Mouse (Mus musculus): ENCODE measurements around the gene Gm1604a. TPM values are rescaled to one million over a fixed set of nuclear protein-coding genes. Genes with fewer than 3 reads are reported as not detected.
"Not testable (repeated sequence)": the region's sequence is repeated elsewhere in the genome, so short reads cannot be mapped to it uniquely, and the experiment has no call there.

The Gm1604a gene
- not detected in 2 replicates for polyA plus RNA-seq (2015; fragmentation: Nextera tagmentation; extraction: Ambion mirVana)

DNA sequence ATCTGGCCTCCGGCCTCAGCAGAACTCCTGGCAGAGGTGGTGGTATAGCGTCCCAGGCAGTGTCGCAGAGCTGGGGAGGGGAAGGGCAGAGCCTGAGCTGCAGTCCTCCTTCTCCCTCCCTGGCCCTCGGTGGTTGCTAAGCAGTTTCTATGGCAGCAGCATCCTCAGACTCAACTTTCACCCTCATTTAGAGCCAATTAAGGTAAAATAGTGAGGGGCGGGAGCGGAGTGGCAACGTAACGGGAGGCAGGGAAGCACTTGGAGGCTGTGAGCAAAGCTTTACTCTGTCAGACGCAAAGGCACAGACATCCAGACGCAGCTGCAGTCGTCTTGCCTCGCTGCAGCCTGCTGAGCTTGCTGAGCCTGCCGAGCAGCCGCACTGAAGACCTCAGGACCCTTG lies at the start of gene Gm1604a:
Gene Gm1604a, plus strand, starts transcription at position 312 of the 400 bp plus-strand sequence.
- not testable (repeated sequence) for H3K9ac ChIP-seq; H3K4me2 ChIP-seq; H3K36me3 ChIP-seq; H3K27ac ChIP-seq; H3K4me1 ChIP-seq (replicated peaks); H3K27me3 ChIP-seq; H3K4me3 ChIP-seq; H3K9me3 ChIP-seq
- ATAC-seq (ENCODE audit: low FRiP score): peak; percentile 88
- WGBS: 0% methylated on average over 7 of the region's 14 CpGs

DNA sequence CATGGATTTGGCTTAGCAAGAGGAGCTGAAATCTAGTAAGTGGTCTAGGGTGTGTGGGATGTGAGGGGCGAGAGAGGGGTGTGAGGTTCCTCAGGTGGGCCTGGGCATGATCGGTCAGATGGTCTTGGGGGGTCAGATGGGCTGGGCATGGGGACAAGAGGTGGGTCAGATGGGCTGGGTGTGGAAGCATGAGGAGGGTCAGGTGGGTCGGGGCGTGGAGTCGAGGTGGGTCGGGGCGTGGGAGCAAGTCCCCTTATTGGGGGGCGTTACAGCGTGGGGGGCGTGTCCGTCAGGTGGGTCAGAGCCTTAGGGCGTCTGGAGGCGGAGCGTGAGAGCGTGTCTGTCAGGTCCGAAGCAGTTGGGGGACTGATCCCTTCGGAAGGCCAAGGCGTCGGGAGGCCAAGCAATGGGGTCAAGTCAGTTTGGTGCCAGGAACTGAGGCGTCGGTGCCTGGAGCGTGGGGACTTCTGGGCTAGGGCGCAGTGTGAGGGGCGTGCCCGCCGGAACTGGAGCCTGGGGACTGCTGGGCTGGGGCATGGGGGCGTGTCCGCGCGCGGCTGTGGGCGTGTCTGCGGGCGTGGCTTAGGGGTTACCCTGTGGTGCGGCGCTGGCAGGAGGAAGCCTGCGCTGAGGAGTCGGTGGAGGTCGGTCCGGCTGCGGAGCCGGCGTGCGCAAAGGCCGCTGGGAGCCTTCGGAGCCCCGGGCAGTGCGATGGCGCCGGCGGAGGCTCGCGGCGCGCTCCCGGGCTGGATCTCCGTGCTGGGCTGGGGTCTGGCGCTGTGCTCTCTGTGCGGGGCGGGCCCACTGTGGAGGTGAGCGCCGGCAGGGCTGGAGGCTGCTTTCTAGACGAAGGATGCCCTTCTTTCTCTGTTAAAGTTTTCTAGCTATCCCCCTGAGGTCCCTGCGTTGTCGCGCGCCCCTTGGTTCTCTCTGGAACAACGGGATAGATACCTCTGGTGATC lies 46.8 kb upstream of the Gm1604a start, which contains the start of gene Gm49721:
Gene Gm49721, plus strand, starts transcription at position 618 of the 962 bp plus-strand sequence.
- H3K9me3 ChIP-seq; H3K4me1 ChIP-seq (replicated peaks); H3K27me3 ChIP-seq; H3K27ac ChIP-seq; H3K36me3 ChIP-seq: not testable (repeated sequence)
- ATAC-seq (ENCODE audit: low FRiP score): peak; percentile 96
- H3K4me2 ChIP-seq: peak within 1 kb of the TSS; percentile 61
- WGBS: 2% methylated on average over 42 of the region's 68 CpGs
- H3K4me3 ChIP-seq: peak within 1 kb of the TSS; percentile 51
- peak within 1 kb of the TSS; percentile 74 for H3K9ac ChIP-seq

DNA sequence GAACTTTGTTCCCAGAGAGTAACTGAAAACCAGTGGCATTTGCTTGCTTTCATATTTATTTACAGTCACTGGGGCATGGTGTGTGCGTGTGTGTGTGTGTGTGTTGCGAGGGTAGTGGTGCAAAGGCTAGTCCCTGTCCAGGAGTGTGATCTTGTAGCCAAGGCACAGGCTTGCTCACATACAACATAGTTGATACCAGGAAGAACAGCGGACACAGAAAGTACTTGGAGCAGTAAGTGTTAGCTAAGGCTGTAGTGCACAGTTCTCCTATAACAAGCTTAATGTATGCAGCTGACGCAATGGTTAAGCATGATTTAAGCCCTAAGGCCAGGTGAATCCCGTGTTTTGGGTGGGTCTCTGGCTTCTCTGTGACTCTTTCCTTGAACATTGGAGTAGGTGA lies 46.0 kb upstream of the Gm1604a start:
- not testable (repeated sequence) for H3K27me3 ChIP-seq; H3K36me3 ChIP-seq; H3K4me1 ChIP-seq (replicated peaks); H3K9me3 ChIP-seq; H3K27ac ChIP-seq
- H3K4me2 ChIP-seq: peak overlapping the region; percentile 61
- peak overlapping the region; percentile 51 for H3K4me3 ChIP-seq
- peak overlapping the region; percentile 74; the same call in 1 of the 2 replicates for H3K9ac ChIP-seq
- peak; percentile 8; the same call in 1 of the 2 replicates for ATAC-seq (ENCODE audit: low FRiP score)
- 38% methylated on average over 5 of the region's 5 CpGs for WGBS

DNA sequence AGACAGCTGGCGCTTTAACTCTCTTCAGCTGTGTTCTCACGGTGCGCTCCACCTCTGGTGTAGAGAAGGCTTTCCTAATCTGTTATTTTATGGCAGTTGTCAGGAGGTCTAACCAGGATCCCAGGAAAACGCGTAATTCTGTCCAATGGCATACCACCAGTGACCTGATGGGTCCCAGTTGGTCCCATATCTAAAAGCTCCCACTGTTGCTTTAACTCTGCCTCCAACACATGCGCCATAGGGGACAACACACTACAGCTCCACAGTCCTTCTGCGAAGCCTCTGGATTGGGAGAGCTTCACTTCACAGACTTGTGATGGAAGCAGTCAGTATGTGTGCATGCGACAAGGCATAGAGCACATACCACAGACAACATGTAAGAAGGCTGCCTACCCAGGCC lies 45.2 kb upstream of the Gm1604a start:
- H3K27ac ChIP-seq; H3K27me3 ChIP-seq; H3K36me3 ChIP-seq; H3K4me2 ChIP-seq; ATAC-seq (ENCODE audit: low FRiP score); H3K4me3 ChIP-seq; H3K4me1 ChIP-seq (replicated peaks); H3K9ac ChIP-seq; H3K9me3 ChIP-seq: not testable (repeated sequence)
- WGBS: 98% methylated on average over 5 of the region's 8 CpGs

DNA sequence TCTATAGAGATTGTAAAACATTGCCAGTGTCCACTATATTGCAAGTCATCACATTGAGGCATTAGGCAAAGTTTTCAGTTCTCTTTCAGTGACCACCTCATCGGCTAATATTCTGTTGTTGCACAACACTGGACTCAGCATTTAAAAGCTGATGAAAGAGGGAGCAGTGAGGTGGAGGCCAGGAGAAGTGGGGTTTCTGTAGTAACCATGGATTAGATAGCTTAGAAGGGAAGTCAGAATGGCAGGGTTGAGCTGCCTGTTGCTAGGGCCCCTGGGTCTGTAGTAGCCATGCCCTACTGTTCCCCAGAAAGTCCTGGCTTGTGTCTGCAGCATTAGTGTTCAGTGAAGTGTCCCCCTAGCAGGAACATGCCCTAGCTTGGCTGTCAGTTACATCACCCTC lies 39.2 kb upstream of the Gm1604a start:
- not testable (repeated sequence) for ATAC-seq (ENCODE audit: low FRiP score); H3K4me2 ChIP-seq; H3K36me3 ChIP-seq; H3K27me3 ChIP-seq; H3K4me3 ChIP-seq; H3K9me3 ChIP-seq; H3K9ac ChIP-seq; H3K4me1 ChIP-seq (replicated peaks); H3K27ac ChIP-seq
- WGBS: 93% methylated on average over 1 of the region's 1 CpGs

DNA sequence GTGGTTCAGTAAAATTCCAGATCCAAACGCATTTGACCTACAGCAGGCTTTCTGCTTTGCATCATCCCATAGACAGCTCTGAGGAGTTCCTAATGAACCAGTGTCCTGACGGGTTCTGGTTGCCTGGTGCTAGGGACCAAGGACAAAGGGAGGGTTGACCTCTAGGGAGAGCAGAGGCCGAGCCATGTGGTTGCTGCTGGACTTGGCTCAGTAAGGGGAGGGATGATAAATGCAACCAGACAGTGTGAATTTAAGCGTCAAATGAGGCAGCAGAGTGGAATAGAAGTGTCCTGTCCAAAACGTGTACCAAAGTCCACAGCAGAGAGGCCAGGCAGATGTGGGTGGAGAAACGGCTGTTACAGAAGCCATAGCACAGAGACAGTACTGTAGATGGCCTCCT lies 29.9 kb upstream of the Gm1604a start:
- H3K36me3 ChIP-seq; H3K9me3 ChIP-seq; H3K27me3 ChIP-seq; H3K27ac ChIP-seq; H3K4me2 ChIP-seq; H3K4me3 ChIP-seq; H3K9ac ChIP-seq; ATAC-seq (ENCODE audit: low FRiP score); H3K4me1 ChIP-seq (replicated peaks): not testable (repeated sequence)
- no CpG with 5 or more reads among the region's 6 CpGs for WGBS

DNA sequence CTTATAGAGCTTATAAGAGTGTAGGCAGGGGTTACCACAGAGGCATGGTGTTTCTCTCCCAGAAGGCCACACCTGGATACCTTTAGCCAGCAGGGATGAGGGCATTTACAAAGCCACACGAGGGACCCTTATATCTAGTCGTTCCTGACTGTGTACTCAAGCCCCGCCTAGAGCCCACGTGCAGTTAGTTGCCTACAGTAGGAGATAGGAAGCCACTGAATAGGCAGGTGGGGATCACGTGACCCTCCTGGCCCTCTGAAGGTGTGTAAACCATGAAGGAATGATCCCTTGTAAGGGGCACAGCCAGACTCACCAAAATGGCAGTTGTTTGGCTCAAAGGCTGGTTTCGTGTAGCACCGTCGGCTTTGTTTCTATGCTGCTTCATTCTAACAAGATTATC lies 28.5 kb upstream of the Gm1604a start:
- not testable (repeated sequence) for H3K9me3 ChIP-seq; H3K4me2 ChIP-seq; H3K27ac ChIP-seq; H3K4me3 ChIP-seq; H3K4me1 ChIP-seq (replicated peaks); ATAC-seq (ENCODE audit: low FRiP score); H3K36me3 ChIP-seq; H3K27me3 ChIP-seq; H3K9ac ChIP-seq
- 90% methylated on average over 8 of the region's 8 CpGs for WGBS

DNA sequence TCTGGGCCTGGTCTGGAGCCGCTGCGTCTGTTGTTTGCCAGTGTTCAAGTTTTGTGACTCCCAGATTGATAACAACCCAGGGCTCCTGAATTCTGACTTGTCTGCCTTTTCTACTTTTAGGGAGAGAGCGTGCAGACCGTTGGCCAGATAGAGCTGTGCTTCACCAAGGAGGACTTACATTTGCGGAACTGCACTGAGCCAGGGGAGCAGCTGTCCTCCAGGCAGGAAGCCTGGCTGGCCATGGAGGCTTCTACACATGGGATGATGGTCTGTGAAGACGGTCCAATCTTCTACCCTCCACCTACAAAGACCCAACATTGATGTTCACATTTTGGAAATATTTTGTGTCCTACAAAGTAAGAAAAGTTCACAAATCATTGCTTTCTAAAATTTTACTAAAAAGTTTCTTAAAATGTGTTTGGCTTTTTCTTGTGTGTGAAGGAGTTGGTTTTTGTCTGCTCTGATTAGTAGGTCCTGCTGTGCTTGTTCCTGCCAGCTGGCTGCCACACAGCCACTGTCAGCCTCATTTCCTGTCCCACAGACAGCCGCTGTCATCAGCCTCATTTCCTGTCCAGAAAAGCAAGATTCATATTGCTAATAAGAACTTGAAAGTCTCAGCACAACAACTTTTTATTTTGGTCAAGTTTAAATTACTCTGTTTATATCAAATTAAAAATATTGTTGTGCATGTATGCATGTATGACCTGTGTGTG lies 27.4 kb upstream of the Gm1604a start:
- not testable (repeated sequence) for H3K9ac ChIP-seq; H3K4me3 ChIP-seq; H3K4me1 ChIP-seq (replicated peaks); H3K27me3 ChIP-seq; H3K27ac ChIP-seq; H3K4me2 ChIP-seq; H3K9me3 ChIP-seq; ATAC-seq (ENCODE audit: low FRiP score); H3K36me3 ChIP-seq
- 100% methylated on average over 1 of the region's 7 CpGs for whole genome bisulfite sequencing

DNA sequence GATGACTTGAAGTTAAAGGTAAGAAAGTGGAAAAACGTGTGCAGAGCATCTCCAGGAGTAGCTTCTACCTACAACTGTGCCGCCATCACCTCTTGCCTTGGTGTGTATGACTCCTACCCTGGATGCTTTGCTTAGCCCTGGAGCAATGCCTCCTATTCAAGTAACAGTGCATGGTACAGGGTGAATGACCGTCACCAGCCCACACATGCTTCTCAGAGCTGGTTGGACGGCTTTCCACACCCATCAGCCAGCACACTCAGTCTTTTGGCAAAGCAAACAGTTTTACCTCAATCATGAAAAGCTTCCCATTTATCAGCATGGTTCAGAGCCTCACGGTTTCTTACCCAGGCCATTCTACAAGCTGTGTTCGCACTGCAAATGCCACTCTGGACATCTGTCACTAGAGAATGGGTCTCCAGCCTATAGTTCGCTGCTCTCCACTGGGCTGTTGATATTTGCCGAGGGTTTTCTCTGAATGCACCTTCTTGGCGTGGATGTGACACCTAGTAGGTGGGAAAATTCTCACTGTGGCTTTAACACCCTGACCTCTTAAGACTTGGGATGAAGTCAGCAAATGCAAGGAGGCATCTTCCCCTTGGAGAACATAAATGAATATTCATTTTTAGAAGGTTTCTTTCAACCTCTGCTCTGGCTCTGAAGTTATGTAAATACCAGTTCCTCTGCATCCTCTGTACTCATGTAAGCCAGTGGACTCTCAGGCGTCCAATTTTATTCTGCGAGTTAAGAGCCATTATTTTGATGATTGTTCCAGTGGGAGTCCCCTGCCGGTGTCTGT lies 23.4 kb upstream of the Gm1604a start:
- not testable (repeated sequence) for H3K9ac ChIP-seq; H3K4me3 ChIP-seq; H3K27ac ChIP-seq; H3K36me3 ChIP-seq; ATAC-seq (ENCODE audit: low FRiP score); H3K4me2 ChIP-seq; H3K27me3 ChIP-seq; H3K4me1 ChIP-seq (replicated peaks); H3K9me3 ChIP-seq
- WGBS: 91% methylated on average over 8 of the region's 12 CpGs

DNA sequence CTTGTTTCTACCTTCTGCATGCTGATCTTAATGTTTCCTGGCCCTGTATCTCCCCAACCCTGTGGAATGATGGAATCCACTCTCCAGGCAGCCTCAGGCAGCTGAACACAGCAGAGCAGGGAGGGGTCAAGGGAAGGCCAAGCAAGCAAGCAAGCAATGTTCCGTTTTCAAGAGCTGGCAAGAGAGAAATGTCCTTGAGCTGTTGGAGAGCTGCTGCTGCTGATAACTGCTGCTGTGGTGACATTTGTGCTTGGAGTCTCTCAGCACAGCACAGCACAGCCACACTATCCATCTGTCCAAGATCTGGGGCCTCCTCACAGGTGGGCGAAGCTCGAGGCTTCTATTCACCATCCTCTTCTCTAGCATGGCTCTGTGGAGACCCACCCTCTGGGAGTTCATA lies 22.0 kb upstream of the Gm1604a start:
- not testable (repeated sequence) for H3K9ac ChIP-seq
- WGBS: no CpG with 5 or more reads among the region's 3 CpGs

DNA sequence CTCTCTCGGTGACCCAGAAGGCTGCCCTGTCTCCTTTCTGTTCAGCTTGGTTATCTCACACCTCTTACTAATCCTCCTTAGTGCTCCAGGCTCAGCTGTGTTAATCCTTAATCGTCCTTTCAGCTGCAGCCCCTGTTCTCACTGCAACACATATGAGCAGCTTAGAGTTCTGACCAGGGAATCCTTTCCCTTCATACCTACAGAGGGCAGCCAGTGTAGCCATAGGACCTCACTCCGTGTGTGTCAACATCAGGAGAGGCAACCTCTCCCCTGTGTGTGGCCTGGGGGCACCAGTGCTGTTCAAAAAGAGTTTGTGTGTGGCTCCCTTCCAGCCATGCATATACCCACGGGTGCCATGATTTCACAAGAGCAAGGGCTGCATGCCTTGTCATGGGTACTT lies 19.7 kb upstream of the Gm1604a start:
- H3K9ac ChIP-seq; H3K27ac ChIP-seq; ATAC-seq (ENCODE audit: low FRiP score); H3K4me2 ChIP-seq; H3K4me3 ChIP-seq; H3K27me3 ChIP-seq; H3K9me3 ChIP-seq; H3K36me3 ChIP-seq; H3K4me1 ChIP-seq (replicated peaks): not testable (repeated sequence)
- 65% methylated on average over 4 of the region's 4 CpGs for WGBS

More for the DNA sequence above, 22.0 kb upstream of the Gm1604a start:
- H3K4me2 ChIP-seq; H3K9me3 ChIP-seq; ATAC-seq (ENCODE audit: low FRiP score); H3K27ac ChIP-seq; H3K4me1 ChIP-seq (replicated peaks); H3K36me3 ChIP-seq; H3K4me3 ChIP-seq; H3K27me3 ChIP-seq: not testable (repeated sequence)

DNA sequence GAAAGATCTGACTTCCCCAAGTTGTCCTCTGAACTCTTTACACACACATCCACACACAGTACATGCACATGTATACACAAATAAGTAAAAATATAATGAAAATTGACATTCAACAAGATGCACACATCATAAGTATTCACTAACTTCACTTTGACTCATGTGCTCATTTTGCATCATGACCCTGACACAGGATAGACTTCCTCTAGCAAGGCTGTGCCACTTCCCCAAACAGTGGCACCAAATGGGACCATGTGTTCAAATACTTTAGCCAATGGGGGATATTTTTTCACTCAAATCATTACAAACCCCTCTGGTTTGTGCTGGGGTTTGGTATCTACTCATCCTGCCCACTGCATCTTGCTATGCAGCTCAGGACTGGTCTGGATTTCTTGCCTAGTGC lies 16.5 kb upstream of the Gm1604a start:
- not testable (repeated sequence) for H3K27me3 ChIP-seq; ATAC-seq (ENCODE audit: low FRiP score); H3K27ac ChIP-seq; H3K9me3 ChIP-seq; H3K4me3 ChIP-seq; H3K9ac ChIP-seq; H3K36me3 ChIP-seq; H3K4me2 ChIP-seq; H3K4me1 ChIP-seq (replicated peaks)

All from hindbrain, embryonic 13.5 days (tissue).